Mouse (Mus musculus) megakaryocyte, adult 5-6 weeks (primary cell): ENCODE measurements around the gene Chp2. TPM values are rescaled to one million over a fixed set of nuclear protein-coding genes. Genes with fewer than 3 reads are reported as not detected.
A peak's percentile ranks its signal among the peaks of the same experiment; 100 is the strongest.

Source experiments
- ATAC-seq: 2 replicates; pipeline ENCODE4 v1.8.0; 2016; ENCODE audit warnings: mild to moderate bottlenecking, inconsistent platforms; ENCODE audit not compliant: poor library complexity, severe bottlenecking
- total RNA-seq, 2 experiments: library from RNA; stranded (forward) in 1 of 2; stranded (reverse) in 1 of 2; fragments of 153-499, 151-499 nt in 1 of 2; fragments of 221-1000, 200-1000 nt in 1 of 2; gene quantifications; 2 replicates each; pipeline versions ENCODE4 v1.2.3 to v1.2.4; 2015 to 2017

Chp2 gene
- total RNA-seq (2015) = 0.27 TPM in 1 of 2 replicates, not detected in the other
- total RNA-seq (2017) = 0.18 and 0.94 TPM in 2 replicates

- ATAC-seq = no peak
These were observed at the start of gene Chp2 for GRCm38 (mm10) chr7:122219315-122219801. TSS of gene Chp2 (plus strand) at chr7:122219496.

- no peak for ATAC-seq
These were observed 48.6 kb upstream of the Chp2 start for GRCm38 (mm10) chr7:122170705-122171104.

GRCm38 (mm10) chr7:122171613-122172012 is 47.7 kb upstream of the Chp2 start:
- ATAC-seq = peak; percentile 43

GRCm38 (mm10) chr7:122180720-122181119 is 38.6 kb upstream of the Chp2 start:
- no peak for ATAC-seq

GRCm38 (mm10) chr7:122184569-122184968 is 34.7 kb upstream of the Chp2 start:
- ATAC-seq = no peak

- no peak for ATAC-seq
These were observed 33.3 kb upstream of the Chp2 start, which contains the start of gene Ern2 for GRCm38 (mm10) chr7:122186043-122186442. TSS of gene Ern2 (minus strand) at chr7:122186207.

- ATAC-seq = peak; percentile 92
These were observed 29.8 kb upstream of the Chp2 start for GRCm38 (mm10) chr7:122189484-122189883.

- ATAC-seq = no peak
These were observed 28.2 kb upstream of the Chp2 start for GRCm38 (mm10) chr7:122191097-122191496.

- ATAC-seq = no peak
These were observed 25.4 kb upstream of the Chp2 start for GRCm38 (mm10) chr7:122193919-122194318.

GRCm38 (mm10) chr7:122196771-122197170 is 22.5 kb upstream of the Chp2 start:
- ATAC-seq = peak; percentile 45; the same call in 1 of the 2 replicates

GRCm38 (mm10) chr7:122197306-122197705 is 22.0 kb upstream of the Chp2 start:
- ATAC-seq = peak; percentile 81

GRCm38 (mm10) chr7:122199296-122199695 is 20.0 kb upstream of the Chp2 start:
- ATAC-seq = peak; percentile 79

GRCm38 (mm10) chr7:122203936-122204335 is 15.4 kb upstream of the Chp2 start:
- ATAC-seq = no peak

- peak; percentile 86 for ATAC-seq
These were observed 13.2 kb upstream of the Chp2 start for GRCm38 (mm10) chr7:122206121-122206520.

GRCm38 (mm10) chr7:122208276-122209021 is 10.8 kb upstream of the Chp2 start:
- no peak for ATAC-seq

- no peak for ATAC-seq
These were observed 6.9 kb downstream of the Chp2 start for GRCm38 (mm10) chr7:122226020-122226742.

GRCm38 (mm10) chr7:122226744-122227143 is 7.4 kb downstream of the Chp2 start:
- no peak for ATAC-seq

GRCm38 (mm10) chr7:122229306-122229705 is 10.0 kb downstream of the Chp2 start:
- ATAC-seq = no peak

GRCm38 (mm10) chr7:122229916-122230315 is 10.6 kb downstream of the Chp2 start:
- no peak for ATAC-seq

- ATAC-seq = no peak
These were observed 11.6 kb downstream of the Chp2 start for GRCm38 (mm10) chr7:122230866-122231265.

- ATAC-seq = no peak
These were observed 19.6 kb downstream of the Chp2 start for GRCm38 (mm10) chr7:122238939-122239338.
